Mouse (Mus musculus): Measurements from ENCODE around the gene Plekha1.

DNA sequence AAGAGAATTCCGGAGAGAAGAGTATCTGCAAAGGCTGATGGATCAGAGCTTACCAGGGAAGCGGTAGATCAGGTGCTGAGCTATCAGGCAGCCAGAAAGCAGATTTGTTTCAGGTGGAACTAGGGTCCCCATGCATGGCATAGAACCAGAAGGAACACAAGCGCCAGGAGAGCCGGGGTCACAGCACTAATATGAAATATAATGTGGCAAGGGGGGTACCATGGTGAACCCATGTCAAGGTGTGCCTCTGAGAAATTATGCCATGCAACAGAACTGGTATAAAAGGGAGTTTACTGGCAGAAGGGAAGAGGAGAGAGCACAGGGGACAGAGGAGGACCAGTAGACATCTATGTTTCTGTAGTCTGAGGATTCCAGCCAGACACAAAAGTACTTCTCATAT is 69.1 kb downstream of the Plekha1 start:
- no peak for TF ChIP-seq CTCF (IDR thresholded peaks at IDR 0.05; ENCODE audit: low read depth, low read length)
- TF ChIP-seq GATA1 (IDR thresholded peaks at IDR 0.05; ENCODE audit: borderline replicate concordance, low read length), result no peak
- TF ChIP-seq TAL1 (conservative IDR thresholded peaks at IDR 0.05; ENCODE audit: low read depth, low read length), result no peak
- no peak for TF ChIP-seq POLR2AphosphoS5 (IDR thresholded peaks at IDR 0.05; ENCODE audit: insufficient replicate concordance, low read depth, low read length)
